Mouse (Mus musculus) cerebellum, postnatal 14 days (tissue): ENCODE data around the gene Fcna.

Experiments used
- DNase-seq, 2 experiments: peaks; one replicate each; pipeline ENCODE4 v3.0.0; 2021; ENCODE audit warnings: mixed read lengths in 2 of 2

Fcna gene

DNA sequence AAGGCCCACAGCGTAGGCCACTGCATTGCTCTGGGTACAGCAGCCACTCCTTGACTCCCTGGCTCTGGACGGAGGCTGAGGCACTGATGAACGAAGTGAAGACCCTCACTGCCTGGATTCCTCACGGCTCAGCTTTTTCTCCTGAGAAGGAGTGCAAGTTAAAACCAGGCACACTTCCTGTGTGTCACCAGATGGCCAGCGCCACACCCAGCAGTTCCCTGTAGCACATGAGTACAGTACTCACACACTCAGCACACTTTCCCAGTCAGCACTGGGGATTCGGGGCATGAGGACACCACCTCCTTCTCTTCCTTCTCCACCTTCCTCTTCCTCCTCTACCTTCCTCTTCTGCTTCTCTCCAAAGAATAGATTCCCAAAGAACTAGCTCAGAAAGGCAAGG is at the start of gene Fcna:
Gene Fcna, minus strand, starts transcription at position 220 of the 400 bp plus-strand sequence.
- DNase-seq, result no peak

DNA sequence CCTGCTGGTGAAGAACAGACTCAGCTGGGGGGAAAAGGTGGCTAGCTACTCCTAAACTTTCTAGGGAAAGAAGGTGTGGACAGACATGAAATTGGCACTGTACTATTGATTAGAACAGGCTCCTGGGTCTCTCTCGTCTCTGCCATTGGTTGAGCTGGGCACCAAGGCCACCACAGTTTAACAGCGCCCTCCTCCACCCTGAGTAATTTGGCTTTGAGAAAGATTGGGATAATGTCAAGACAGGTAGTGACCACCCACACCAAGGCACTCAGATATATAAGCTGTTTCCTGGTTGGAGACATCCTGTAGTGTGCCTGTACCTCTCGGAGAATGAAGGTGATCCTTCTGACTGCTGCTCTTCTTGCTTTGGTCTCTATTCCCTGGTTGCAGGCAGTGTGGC is 48.7 kb upstream of the Fcna start, which contains the start of gene Lcn6:
Gene Lcn6, plus strand, starts transcription at position 301 of the 400 bp plus-strand sequence.
- DNase-seq, result no peak

DNA sequence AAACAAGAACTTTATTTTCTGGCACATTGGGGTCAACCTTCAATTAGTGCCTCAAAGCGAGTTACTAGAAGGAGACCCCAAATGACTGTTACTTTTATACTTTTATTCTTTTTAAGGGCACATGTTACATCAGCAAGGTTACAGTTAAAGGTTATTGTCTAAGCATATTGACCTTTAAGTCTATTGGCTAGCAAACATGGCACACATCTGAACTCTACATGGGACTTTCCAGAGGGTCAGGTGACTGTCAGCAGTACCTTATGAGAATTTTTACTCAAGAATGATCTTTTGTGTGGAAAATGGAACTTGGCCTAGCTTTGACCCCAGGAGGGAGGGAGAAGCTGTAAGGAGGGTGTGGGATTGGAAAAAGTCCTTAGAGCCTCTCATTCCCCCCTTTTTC is 38.7 kb upstream of the Fcna start:
- no peak for DNase-seq

DNA sequence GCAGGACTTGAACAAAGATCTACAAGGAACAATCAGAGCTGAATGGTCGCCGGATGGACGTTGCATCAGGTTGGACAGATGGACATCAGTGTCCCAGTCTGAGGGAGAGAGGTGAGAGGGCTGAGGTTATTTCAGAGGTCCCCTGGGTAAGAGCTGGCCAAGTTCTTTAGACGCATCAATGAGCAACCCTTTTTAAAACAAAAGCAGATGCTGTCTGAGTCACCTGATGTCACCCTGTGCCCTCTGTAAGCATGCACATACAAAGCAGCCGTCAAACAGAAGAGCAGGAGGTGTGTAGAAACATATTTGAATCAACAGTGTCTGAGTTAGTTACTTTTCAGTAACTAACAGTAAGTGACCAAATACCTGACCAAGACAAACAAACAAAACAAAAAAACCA is 36.3 kb upstream of the Fcna start:
- DNase-seq, result no peak

DNA sequence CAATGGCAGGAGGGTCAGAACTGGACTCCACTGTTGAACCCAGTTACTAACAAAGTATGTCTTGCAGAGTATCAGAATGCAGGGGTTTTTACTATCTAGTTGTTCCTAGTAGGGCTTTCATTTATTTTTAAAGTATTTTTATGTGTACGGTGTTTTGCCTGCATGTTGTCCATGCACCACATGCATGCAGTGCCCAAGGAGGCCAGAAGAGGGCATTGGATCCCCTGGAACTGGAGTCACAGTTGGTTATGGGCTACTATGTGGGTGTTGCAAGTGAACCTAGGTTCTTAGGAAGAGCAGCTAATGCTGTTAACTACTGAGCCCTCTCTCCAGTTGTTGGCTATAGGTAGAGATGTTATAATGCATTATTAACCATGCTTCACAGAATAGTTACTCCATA is 35.7 kb upstream of the Fcna start:
- DNase-seq, result peak; percentile 72 to 86

DNA sequence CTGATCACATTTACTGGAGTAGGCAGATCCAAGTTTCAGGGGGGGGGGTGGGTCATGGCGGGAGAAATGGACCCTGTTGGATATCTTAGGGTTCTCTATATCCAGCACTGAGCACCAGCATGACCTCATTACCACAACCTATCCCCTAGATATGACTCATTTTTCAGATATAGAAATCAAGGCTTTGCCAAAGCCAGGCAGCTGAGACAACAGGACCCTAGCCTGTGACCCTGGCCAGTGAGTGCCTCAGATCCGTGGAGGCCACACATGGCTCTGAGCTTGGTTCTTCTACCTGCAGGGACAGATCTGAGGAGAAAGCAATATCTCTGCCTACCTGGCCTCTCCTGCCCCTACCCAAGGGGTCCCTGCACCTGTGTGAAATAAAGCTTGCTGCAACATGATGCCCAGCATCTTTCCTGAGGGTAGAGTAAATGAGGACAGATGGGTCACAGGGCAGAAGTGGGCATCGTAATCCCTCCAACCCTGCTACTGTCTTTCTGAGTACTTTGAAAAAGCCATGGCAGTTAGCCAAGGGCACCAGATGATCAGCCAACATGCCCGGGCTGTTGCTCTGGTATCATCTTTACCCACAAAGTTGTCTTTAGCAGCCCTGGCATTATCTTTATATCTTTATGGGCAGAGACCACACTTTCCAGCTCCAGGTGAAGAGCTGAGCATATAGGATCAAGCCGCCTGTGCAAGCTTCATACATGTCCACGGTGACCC is 33.6 kb upstream of the Fcna start:
- DNase-seq, result peak; percentile 33 to 40

DNA sequence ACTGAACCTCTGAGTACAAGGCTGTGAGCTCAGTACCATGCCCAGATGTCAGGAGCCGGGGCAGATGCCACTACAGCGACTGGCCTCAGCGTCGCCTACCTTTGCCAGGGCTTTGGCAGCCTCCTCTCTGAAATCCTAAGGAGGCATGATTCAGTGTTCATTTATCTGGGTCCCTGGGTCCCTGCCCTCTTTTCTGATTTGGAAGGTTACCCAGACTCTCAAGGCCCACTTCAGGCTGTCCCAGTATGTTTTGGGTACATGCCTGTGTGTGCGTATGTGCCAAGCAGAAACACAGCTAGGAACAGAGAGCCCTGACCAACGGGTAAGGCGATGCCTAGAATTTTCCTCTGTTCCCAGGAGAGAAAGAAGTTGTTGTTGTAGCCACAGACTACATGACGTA is 32.4 kb upstream of the Fcna start:
- DNase-seq, result peak in 1 of 2 experiments; percentile 11

DNA sequence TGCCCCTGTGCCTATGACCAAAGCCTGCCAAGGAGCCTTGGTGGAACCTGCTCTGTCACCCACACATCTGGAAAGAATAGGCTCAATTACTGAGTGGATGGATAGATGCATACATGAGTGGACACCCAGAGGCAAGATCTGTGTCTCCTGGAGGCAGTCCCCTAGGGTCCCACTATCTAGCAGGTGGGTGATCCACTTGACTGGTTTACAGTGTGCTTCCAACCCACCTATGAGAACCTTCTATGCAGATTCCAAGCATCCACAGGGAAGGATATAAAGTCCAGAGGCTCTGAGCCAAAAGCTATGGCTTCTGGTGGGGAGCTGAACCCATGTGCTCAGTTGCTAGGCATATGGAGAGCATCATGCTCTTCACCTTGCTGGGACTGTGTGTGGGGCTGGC is 29.8 kb upstream of the Fcna start, which contains the start of gene Lcn5:
Gene Lcn5, plus strand, starts transcription at position 301 of the 400 bp plus-strand sequence.
- DNase-seq, result no peak

DNA sequence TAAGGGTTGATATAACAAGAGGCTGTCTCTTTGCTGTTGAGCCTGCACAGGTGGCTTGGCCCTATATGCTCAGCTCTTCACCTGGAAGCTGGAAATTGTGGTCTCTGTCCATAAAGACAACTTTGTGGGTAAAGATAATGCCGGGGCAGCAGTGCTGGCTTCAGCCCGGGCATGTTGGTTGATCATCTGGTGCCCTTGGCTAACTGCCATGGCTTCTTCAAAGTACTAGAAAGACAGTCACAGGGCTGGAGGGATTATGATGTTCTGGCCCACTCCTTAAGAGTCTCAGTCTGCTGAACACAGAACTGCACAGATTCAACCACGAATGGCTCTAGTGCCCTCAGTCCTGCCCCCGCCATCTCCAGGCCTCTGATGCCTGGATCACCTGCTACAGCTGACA is 29.4 kb upstream of the Fcna start:
- peak; percentile 68 to 71 for DNase-seq

DNA sequence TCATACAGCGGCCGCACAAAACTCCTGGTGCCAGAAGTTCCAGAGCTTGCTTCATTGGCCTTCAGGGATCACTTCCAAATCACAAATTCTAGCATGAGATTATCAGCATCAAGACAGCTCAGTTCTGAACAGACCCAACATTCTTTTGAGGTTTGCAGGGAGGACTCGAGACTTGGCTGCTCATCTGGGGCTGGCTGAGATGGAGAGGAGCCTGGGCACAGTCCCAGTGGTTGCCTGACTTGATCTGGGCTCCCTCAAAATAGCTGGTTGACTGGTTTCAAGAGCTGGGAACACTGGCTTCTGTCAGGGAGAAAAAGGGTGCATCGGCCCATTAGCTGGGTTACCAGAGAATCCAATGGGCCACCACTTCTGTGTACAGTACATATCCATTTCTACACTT is 28.9 kb upstream of the Fcna start:
- peak; percentile 48 to 56 for DNase-seq

DNA sequence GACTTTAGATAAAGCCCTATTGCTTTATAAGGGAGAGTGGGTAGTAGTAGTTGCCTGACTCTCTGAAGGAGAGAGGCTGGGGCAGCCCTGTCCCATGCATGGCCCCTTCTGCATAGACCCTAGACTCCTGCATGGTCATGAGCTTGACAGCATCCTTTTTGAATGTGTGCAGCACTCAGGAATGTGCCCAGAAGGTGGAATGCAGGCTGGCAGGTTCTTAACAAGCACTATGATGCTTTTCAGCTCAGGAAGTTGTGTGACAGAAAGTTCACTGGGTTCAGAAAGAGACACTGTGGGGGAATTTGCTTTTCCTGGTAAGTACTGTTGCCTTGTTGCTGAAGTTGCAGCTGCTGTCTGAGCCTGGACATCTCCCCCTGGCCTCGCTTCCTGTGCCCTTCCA is 26.7 kb upstream of the Fcna start:
- no peak for DNase-seq

DNA sequence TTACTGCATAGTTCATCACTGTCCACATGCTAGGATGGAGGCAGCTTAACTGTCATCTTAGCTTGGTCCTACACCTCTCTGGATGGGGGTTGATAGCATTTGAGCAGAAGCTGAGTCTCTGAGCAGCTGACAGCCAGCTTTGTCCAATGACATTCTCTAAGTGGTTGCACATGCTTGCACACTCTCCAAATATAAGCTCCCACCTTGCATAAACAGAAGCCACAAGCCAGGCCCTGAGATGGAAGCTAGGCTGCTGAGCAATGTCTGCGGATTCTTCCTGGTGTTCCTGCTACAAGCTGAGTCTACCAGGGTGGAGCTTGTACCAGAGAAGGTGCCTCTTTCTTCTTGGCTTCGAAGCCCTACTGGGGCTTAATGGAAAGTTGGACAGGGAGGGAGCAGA is 25.1 kb upstream of the Fcna start, which contains the start of gene Lcn8:
Gene Lcn8, plus strand, starts transcription at position 219 of the 400 bp plus-strand sequence.
- no peak for DNase-seq

DNA sequence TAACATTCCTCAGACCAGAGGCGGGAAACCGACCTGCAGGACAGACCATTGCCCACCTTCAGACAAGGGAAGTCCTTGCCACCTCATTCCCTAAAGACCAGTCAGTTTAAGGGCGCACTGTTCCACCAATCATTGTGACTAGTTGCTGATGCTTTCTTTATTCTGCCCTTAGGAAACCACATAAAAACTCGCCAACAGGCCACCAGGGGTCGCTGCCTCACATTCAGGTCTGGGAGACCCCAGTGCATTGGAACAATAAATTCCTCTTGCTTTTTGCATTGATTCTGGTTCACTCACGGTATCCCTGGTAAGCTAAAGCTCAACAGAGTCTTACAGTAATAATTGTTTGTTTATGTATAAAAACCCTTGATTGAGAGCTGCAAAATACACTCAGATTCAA is 12.1 kb upstream of the Fcna start:
- DNase-seq, result peak; percentile 70 to 83

DNA sequence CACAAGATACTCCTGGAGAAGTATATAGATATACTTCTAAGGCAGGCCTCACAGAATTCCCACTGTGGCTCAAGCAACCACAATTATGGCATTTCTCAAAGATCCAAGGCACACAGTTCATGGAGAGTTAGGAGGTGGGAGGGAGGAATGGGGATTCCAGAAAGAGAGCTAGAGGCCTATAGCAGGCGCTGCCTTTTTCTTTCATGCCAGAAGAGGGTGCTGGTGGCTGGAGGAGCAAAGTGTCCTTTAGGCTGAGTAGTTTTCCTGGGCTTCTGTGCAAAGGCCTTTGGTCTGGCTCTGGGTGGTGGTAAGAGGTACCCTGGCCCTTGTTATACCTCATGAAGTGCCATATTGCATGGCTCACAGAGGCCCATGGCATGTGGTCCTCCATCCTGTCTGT is 6.2 kb upstream of the Fcna start:
- no peak for DNase-seq

DNA sequence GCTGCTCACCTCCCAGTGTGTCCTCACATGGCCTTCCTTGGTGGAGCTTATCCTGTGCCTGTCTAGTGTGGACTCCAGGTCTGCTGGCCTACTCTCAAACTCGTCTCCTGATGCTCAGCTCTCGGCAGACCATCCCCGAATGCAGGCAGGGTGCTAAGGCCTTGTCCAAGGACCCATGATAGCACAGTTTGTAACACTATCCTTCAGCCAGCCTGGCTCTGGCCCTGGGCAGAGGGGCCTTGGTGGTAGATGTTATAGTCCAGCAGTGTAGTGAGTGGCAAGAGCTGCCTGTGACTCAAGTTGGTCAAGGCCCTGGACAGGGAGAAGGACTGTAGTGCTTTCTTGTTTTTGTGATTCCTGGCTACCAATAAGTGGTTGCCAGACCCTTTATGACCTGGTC is 5.8 kb upstream of the Fcna start:
- no peak for DNase-seq

DNA sequence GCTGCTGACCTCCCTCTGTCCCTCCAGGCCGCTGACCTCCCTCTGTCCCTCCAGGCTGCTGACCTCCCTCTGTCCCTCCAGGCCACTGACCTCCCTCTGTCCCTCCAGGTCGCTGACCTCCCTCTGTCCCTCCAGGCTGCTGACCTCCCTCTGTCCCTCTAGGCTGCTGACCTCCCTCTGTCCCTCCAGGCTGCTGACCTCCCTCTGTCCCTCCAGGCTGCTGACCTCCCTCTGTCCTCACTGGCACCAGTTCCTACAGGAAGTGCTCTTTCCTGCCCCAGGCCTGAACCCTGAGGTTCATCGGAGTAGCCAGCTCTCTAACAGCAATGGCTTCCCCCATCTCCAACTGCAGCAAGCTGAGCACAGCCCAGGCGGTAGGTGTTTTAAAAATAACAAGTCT is 908 bp upstream of the Fcna start:
- DNase-seq, result no peak

DNA sequence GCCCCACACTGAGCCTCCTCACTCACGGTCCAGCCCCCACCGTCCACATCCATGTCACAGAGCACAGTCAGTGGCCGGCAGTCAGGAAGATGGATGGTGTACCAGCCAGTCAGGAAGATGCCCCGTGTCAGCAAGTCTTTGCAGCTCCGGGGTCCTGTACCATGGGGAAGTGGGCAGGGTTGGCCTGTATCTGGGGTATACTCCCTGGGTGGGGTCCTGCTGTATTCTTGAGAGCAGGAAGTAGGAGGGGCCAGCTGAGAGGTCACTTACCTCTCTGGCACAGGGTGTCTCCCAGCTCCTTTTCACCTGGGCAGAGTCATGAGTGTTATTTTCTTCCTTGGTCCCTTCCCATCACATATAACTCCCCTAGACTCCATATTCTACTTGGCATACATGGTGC is 1.8 kb downstream of the Fcna start:
- no peak for DNase-seq

DNA sequence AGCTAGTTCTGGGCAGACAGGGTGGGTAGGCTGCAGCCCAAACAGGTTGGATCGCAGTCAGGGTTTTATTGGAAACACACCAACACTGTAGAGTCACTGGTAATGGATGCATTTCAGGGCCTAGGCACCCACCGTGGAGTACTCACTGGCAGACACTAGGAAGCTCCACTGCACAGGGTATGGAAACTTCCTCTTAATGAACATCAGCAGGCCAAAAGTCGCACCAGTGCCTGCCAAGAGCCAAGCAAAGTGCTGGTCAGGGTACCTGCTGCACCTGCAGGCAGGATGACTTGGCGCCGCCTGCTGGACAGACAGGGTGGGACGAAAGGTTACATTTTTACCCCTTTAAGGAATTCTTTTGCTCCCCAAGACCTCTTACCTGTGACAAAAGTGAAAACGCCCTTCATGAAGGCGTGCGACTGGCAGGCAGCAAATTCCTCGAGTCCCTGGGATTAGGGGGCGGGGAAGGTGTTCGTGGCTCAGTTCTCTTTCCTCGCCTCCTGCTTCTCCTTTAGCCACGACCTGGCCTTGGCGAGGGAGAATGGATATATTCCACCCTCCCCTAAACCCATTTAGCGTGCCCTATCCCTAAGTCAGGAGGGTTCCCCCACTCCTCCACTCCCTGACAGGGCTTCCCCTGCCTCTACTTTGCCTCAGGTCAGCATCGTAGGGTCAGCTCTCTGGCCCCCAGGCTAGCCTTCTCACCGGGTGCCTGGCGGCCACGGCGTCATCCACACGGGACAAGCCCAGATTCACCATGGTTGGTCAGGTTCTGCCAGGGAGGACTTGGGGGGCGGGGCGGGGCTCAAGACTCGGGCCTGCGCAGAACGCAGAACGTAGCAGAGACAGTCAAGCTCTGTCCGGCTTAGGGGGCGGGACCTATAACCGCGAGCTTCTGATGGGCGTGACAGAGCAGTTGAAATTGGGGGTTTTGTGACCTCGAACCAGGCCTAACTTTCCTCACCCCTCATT is 6.3 kb downstream of the Fcna start, which contains the start of gene Tmem141:
Gene Tmem141, minus strand, starts transcription at position 777 of the 972 bp plus-strand sequence.
- DNase-seq, result peak; percentile 94

DNA sequence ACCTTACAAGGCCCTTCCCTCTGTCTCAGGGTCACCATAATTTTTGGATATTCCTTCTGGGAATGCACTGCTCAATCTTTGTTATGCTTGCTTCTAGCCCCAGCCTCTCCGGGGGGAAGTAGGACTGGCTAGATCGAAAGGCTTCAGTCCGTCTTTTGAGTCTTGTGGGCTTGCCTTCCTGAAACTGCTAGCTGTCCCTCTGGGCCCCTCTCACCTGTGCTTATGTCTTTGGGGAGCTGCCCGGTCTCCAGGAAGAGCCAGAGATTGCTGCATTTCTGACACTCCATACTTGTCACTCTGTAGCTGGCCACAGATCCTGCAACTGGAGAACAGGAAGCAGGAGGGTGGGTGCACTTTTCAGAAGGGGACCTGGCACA is 7.0 kb downstream of the Fcna start:
- no peak for DNase-seq

DNA sequence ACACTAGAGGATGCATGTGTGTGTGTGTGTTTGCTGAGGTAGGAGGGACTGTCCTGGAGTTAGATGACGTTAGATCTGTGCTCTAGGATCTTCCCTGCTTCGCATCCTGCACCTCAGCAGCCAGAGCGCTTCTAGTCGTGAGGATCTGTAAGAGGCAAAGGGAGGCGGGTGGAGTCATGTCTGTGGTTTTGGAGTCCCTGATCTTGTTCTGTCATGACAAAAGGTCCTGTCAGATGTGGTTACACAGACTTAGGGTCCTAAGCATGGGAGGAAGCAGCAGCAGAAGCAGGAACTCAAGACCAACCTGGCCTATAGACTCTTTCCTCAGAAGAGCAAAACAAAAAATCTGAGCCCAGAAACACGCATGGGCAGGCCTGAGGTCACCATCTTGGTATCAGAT is 7.4 kb downstream of the Fcna start:
- no peak for DNase-seq

DNA sequence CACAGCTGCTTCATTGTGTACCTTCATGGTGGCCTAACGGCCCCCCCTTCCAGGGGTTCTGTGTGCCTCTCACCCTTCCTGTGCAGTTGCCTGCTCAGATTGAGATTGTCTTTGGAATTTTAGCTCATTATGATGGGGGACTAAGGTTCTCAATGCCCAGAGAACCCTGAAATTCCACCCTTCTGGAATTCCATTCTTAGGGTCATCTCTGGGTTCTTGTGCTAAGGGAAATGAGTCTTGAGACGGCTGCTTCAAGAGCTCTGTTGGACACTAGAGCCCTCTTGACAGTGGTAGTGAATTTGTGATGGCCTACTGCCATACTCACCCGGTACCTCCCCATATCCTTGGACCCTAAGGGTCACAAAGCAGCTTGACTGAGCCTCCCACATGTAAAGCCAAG is 10.3 kb downstream of the Fcna start, which contains the start of gene Ccdc183:
Gene Ccdc183, minus strand, starts transcription at position 101 of the 400 bp plus-strand sequence.
- DNase-seq, result no peak

DNA sequence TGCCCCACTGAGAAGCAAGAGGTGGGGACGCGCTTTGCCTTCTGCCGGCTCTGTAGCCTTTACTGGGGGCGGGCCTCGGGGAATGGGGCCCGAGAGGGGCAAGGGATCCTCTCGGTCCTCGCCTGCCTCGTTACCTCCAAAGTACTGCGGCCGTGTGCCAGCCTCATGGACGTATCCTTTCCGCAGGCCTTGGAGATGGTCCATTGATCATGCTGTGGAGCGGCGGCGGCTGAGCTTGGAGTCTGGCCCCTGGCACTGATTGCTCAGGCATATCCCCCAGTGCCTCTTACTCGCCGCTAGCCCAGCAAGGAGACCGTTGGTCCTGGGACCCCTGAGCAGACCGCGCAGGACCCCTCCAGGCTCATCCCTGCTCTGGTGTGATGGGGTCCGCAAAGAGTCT is 11.4 kb downstream of the Fcna start:
- DNase-seq, result peak; percentile 53 to 61

DNA sequence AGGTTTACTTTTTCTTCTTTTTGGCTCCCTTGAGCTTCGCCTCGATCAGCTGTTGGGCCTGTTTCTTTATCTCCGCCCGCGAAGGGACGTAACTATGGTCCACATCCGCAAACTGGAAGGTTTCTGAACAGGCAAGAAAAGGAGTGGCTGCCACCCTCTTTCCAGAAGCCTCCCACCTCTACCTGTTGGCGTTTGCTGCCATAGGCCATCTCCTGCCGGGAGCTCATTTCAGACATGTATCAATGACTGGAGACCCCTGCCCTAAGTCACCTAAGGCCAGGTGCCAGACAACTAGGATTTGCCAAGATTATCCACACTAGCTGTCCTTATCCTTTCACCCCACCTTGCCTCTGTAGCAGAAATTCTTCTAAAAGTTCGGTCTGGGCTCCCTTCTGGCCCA is 19.2 kb downstream of the Fcna start:
- no peak for DNase-seq
